Mouse (Mus musculus) limb, embryonic 11.5 days (tissue): ENCODE results near the gene Gpr39. TPM values are rescaled to one million over a fixed set of nuclear protein-coding genes. Genes with fewer than 3 reads are reported as not detected.

Experiments
- ATAC-seq: fragments of 200-750 bp; cut with Nextera tagmentation; 2 replicates; pipeline ENCODE4 v1.8.0; 2017; ENCODE audit warnings: low read depth; ENCODE audit not compliant: insufficient number of reproducible peaks, low FRiP score, low TSS enrichment
- DNase-seq: peaks from one replicate; pipeline ENCODE4 v3.0.0-alpha.2; 2015; ENCODE audit warnings: low spot score
- H3K27ac ChIP-seq: fragments of 300-500 bp; sonication (generic); replicated peaks from 2 replicates; pipeline ENCODE4 v1.5.1; 2014; ENCODE audit warnings: low read depth, mild to moderate bottlenecking, low read length
- H3K27me3 ChIP-seq: fragments of 300-500 bp; sonication (generic); 2 replicates; pipeline ENCODE4 v1.6.1; 2014; ENCODE audit warnings: mild to moderate bottlenecking, low read length, mixed read lengths; ENCODE audit not compliant: control insufficient read depth, insufficient read depth
- H3K36me3 ChIP-seq: fragments of 300-500 bp; sonication (generic); 2 replicates; pipeline ENCODE4 v1.6.1; 2014; ENCODE audit warnings: mild to moderate bottlenecking, low read length, moderate library complexity, mixed read lengths; ENCODE audit not compliant: control insufficient read depth, insufficient read depth
- H3K4me1 ChIP-seq: fragments of 300-500 bp; sonication (generic); 2 replicates; pipeline ENCODE4 v1.6.1; 2014; ENCODE audit warnings: low read length, mixed read lengths; ENCODE audit not compliant: control insufficient read depth, insufficient read depth
- H3K4me2 ChIP-seq: fragments of 300-500 bp; sonication (generic); 2 replicates; pipeline ENCODE4 v1.6.1; 2014; ENCODE audit warnings: low read depth, mild to moderate bottlenecking, moderate library complexity; ENCODE audit not compliant: severe bottlenecking
- H3K4me3 ChIP-seq: fragments of 300-500 bp; sonication (generic); 2 replicates; pipeline ENCODE4 v1.5.1; 2014; ENCODE audit warnings: low read depth, low read length
- H3K9ac ChIP-seq: fragments of 300-500 bp; sonication (generic); 2 replicates; pipeline ENCODE4 v1.6.1; 2014; ENCODE audit warnings: mild to moderate bottlenecking, low read length
- H3K9me3 ChIP-seq: fragments of 300-500 bp; sonication (generic); 2 replicates; pipeline ENCODE4 v1.6.1; 2016; ENCODE audit warnings: low read length; ENCODE audit not compliant: control insufficient read depth
- WGBS: fragments of 180-500 bp; shearing (Covaris S2); extraction: QIAGEN DNeasy Blood & Tissue Kit; methylation state at CpG from one replicate; pipeline ENCODE4 v1.1.7; 2014; 5-methylcytosine and 5-hydroxymethylcytosine counted together
- polyA plus RNA-seq: library from polyadenylated mRNA; unstranded; fragments of >200 nt; fragmentation: Nextera tagmentation; extraction: Ambion mirVana; gene quantifications from 2 replicates; pipeline ENCODE4 v1.2.1, GENCODE M21; 2014

The Gpr39 gene
- polyA plus RNA-seq, 1 experiment from 2014 or later, result 0.17 TPM

DNA sequence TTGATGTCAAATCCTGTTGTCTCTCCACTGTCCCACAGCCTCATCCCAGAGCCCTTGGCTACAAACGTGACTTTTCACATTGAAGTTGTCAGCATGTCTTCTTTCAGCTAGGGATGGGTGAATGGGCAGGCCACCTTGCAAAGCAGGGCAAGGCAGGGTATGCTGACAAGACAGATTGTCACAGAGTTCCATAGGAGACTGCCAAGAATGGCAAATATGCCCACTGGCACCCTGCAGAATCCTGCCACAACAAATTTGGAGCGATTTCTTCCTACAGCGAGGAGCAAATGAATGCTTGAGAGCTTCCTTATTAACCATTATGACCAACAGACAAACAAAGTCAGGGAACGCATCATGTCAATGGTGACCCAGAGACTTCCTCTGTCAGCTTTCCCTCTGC lies 16.6 kb upstream of the Gpr39 start:
- no peak overlapping the region for H3K9ac ChIP-seq

DNA sequence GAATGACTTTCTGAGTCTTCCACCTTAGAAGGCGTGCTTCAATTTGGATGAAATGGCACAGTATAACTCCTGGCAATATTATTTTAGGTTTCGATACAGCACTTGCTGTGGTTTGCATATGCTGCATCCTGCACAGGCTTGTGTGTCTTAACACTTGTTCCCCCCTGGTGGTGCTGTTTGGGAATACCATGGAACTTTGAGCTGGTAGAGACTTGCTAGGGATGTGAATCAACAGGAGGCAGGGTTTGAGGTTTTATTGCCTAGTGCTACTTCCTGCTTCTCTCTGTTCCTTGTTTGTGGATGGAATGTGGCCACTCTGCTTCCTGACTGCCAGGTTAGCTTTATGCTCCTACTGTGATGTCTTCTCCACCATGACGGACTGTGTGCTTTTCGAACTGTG lies 15.9 kb upstream of the Gpr39 start:
- 94% methylated on average over 4 of the region's 4 CpGs for WGBS
- no peak for ATAC-seq
- no peak overlapping the region for H3K4me3 ChIP-seq

More for the DNA sequence above, 16.6 kb upstream of the Gpr39 start:
- Histone ChIP-seq H3K4me1 (no peaks in the 10 kb centered on the region), H3K9me3 (no peaks in the 10 kb centered on the region), H3K27me3 (no peaks in the 10 kb centered on the region), H3K27ac (no peak overlapping the region), H3K4me3 (no peak overlapping the region), H3K4me2 (no peak overlapping the region), H3K36me3 (no peaks in the 10 kb centered on the region)
- WGBS, result 91% methylated on average over 4 of the region's 4 CpGs
- ATAC-seq, result no peak
- DNase-seq, result no peak

DNA sequence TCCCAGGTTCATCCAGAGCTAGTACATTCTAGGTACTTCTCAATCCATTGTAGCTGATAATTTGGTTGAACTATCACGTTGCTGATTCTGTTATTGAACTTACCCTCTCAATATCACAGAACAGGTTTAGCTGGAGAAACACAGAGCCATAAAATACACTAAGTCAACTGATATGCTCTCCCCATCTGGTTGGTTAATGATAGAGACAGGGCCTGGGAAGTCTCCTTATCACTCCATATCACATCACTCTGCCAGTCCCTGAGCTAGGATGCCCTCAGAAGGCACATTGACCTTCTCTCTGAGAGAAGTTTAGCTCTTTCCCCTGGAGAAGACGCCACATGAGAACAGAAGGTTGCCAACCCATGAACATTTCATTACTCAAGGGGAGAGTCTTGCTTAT lies 14.7 kb upstream of the Gpr39 start:
- H3K36me3 ChIP-seq, result no peaks in the 10 kb centered on the region
- DNase-seq (no peak), ATAC-seq (no peak)
- H3K4me2 ChIP-seq, result no peak overlapping the region
- no peak overlapping the region for H3K4me3 ChIP-seq
- no peaks in the 10 kb centered on the region for H3K9me3 ChIP-seq
- H3K9ac ChIP-seq, result no peak overlapping the region
- WGBS, result 79% methylated on average over 2 of the region's 2 CpGs
- H3K4me1 ChIP-seq, result no peaks in the 10 kb centered on the region
- H3K27me3 ChIP-seq, result no peaks in the 10 kb centered on the region
- no peak overlapping the region for H3K27ac ChIP-seq

More for the DNA sequence above, 15.9 kb upstream of the Gpr39 start:
- Histone ChIP-seq H3K27me3 (no peaks in the 10 kb centered on the region), H3K4me1 (no peaks in the 10 kb centered on the region), H3K9ac (no peak overlapping the region), H3K9me3 (no peaks in the 10 kb centered on the region), H3K4me2 (no peak overlapping the region), H3K27ac (no peak overlapping the region), H3K36me3 (no peaks in the 10 kb centered on the region)
- no peak for DNase-seq

DNA sequence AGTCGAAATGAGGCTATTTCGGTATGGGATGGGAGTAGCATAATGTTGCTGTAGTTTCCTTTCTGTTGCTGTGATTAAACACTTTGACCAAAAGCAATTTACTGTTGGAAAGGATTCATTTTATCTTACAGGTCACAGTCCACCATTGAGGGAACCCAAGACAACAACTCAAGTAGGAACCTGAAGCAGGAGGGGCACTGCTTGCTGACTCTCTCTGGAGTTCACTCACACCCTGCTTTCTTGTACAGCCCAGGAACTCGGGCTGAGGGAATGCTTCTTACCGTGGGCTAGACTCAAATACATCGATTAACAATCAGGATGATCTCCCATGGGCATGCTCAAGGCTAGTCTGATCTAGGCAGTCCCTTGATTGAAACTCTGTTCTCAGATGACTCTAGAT lies 14.1 kb upstream of the Gpr39 start:
- no peak overlapping the region for H3K9ac ChIP-seq
- no peaks in the 10 kb centered on the region for H3K27me3 ChIP-seq
- no peak overlapping the region for H3K4me2 ChIP-seq
- H3K36me3 ChIP-seq, result no peaks in the 10 kb centered on the region
- 80% methylated on average over 5 of the region's 5 CpGs for WGBS
- ATAC-seq (no peak), DNase-seq (no peak)
- no peak overlapping the region for H3K27ac ChIP-seq
- H3K9me3 ChIP-seq, result no peaks in the 10 kb centered on the region
- H3K4me1 ChIP-seq, result no peaks in the 10 kb centered on the region
- H3K4me3 ChIP-seq, result no peak overlapping the region

DNA sequence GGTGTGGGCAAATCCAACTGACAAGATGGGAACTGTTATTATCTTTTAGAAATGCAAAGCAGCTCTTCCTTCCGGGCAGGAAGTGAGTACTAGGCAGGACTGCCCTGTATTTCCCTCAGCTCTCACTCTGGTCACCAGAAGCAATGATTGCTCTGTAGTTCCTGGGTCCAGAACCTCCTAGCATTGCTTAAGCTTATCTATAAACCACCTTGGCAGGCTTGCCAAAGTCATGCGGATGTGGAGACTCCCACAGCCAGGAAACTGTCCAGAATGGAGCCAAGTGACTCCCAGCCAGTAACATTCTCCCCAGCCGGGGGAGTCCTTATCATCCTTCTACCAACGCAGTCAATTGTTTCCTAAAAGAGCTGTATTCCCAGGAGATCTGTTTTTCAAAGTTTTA lies 13.7 kb upstream of the Gpr39 start:
- Histone ChIP-seq H3K27ac (no peak overlapping the region), H3K36me3 (no peaks in the 10 kb centered on the region), H3K4me1 (no peaks in the 10 kb centered on the region), H3K4me3 (no peak overlapping the region), H3K4me2 (no peak overlapping the region), H3K27me3 (no peaks in the 10 kb centered on the region), H3K9ac (no peak overlapping the region), H3K9me3 (no peaks in the 10 kb centered on the region)
- DNase-seq, result no peak
- ATAC-seq, result no peak
- WGBS, result 77% methylated on average over 4 of the region's 4 CpGs

DNA sequence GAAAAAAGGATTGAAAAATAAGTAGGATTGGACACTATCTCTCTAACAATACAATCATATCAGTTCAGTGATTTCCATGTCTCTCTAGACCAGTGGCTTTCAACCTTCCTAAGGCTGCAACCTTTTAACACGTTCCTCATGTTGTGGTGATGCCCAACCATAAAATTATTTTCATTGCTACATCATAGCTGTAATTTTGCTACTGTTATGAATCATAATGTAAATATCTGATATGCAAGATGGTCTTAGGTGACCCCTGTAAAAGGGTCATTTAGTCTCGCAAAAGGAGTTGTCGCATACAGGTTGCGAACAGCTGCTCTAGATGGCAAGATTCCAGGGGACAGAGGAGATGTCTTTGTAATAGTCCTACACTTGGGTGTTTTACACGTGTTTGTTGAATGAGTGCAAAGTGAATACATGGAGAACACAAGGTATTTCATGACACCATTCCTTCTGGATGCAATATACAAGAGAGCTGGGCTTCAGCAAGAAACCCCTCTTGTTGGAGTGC lies 11.6 kb upstream of the Gpr39 start:
- no peak overlapping the region for H3K4me2 ChIP-seq
- DNase-seq (no peak), ATAC-seq (no peak)
- no peak overlapping the region for H3K9ac ChIP-seq
- H3K27me3 ChIP-seq, result no peaks in the 10 kb centered on the region
- H3K36me3 ChIP-seq, result no peaks in the 10 kb centered on the region
- no peaks in the 10 kb centered on the region for H3K9me3 ChIP-seq
- H3K27ac ChIP-seq, result no peak overlapping the region
- no peaks in the 10 kb centered on the region for H3K4me1 ChIP-seq
- 79% methylated on average over 5 of the region's 5 CpGs for WGBS
- H3K4me3 ChIP-seq, result no peak overlapping the region

DNA sequence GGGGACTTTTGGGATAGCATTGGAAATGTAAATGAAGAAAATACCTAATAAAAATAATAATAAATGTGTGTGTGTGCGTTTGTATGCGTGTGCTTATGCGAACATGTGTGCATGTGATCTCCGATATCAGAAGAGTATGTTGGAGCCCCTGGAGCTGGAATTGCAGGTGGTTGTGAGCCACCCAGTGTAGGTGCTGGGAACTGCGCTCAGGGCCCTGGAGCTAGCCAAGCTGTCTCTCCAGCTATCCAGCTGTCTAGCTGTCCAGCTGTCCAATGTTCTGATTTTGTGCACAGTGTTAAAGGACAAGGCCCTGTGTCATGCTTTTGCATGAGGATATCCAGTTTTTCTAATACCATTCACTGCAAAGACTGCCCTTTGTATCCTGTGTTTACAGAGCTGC lies 7.8 kb upstream of the Gpr39 start:
- no peak overlapping the region for H3K4me2 ChIP-seq
- WGBS, result 80% methylated on average over 5 of the region's 5 CpGs
- H3K36me3 ChIP-seq, result no peaks in the 10 kb centered on the region
- H3K9me3 ChIP-seq, result no peaks in the 10 kb centered on the region
- no peaks in the 10 kb centered on the region for H3K4me1 ChIP-seq
- DNase-seq (no peak), ATAC-seq (no peak)
- H3K27ac ChIP-seq, result no peak overlapping the region
- no peak overlapping the region for H3K4me3 ChIP-seq
- no peak overlapping the region for H3K9ac ChIP-seq
- H3K27me3 ChIP-seq, result no peaks in the 10 kb centered on the region

DNA sequence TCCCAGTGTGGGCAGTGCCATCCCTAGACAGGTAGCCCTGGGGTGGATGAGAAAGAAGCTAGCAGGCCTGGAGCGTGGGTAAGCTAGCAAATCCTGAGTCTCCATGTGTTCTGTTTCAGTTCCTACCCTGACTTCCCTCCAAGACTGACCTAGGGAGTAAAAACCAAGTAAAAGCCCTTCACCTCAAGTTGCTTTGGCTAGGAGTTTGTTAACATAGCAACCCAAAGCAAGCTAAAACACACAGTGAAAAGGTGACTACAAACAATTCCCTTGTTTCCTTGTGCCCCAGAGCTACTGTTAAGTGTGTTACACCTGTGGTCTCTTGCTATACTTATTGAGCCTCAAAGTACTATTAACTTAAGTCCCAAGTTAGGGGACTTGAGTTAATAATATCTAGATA lies 1.6 kb upstream of the Gpr39 start:
- no peaks in the 10 kb centered on the region for H3K27me3 ChIP-seq
- no peaks in the 10 kb centered on the region for H3K4me1 ChIP-seq
- H3K9ac ChIP-seq, result no peak overlapping the region
- WGBS, result 86% methylated on average over 1 of the region's 1 CpGs
- H3K9me3 ChIP-seq, result no peaks in the 10 kb centered on the region
- H3K36me3 ChIP-seq, result no peaks in the 10 kb centered on the region
- H3K4me2 ChIP-seq, result no peak overlapping the region
- no peak overlapping the region for H3K27ac ChIP-seq
- H3K4me3 ChIP-seq, result no peak overlapping the region
- DNase-seq (no peak), ATAC-seq (no peak)

DNA sequence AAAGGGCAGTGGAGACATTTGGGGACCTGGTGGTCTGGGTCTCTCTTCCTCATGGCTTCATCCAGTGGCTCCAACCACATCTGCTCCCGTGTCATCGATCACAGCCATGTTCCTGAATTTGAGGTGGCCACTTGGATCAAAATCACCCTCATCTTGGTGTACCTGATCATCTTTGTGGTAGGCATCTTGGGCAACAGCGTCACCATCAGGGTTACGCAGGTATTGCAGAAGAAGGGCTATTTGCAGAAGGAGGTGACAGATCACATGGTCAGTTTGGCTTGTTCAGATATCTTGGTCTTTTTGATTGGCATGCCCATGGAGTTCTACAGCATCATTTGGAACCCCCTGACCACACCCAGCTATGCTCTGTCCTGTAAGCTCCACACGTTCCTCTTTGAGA lies 491 bp downstream of the Gpr39 start:
- Histone ChIP-seq H3K9me3 (no peaks in the 10 kb centered on the region), H3K4me1 (no peaks in the 10 kb centered on the region), H3K36me3 (no peaks in the 10 kb centered on the region), H3K4me3 (no peak overlapping the region), H3K27ac (no peak overlapping the region), H3K9ac (no peak overlapping the region), H3K27me3 (no peaks in the 10 kb centered on the region), H3K4me2 (no peak overlapping the region)
- ATAC-seq, result no peak
- WGBS, result 93% methylated on average over 5 of the region's 5 CpGs
- DNase-seq, result no peak
